Mouse (Mus musculus) induced T-regulatory cell, adult 2 months (primary cell): Measurements from ENCODE around the gene Ddx23.

Experiments used
- DNase-seq: peaks from one replicate; pipeline ENCODE4 v3.0.0-alpha.2; 2012; ENCODE audit warnings: low read depth

Gene Ddx23

GRCm38 (mm10) chr15:98674284-98674993 is 11.7 kb upstream of the Ddx23 start:
- no peak for DNase-seq

GRCm38 (mm10) chr15:98673732-98674131 is 11.0 kb upstream of the Ddx23 start:
- no peak for DNase-seq

- no peak for DNase-seq
These were observed 9.9 kb upstream of the Ddx23 start for GRCm38 (mm10) chr15:98672592-98672991.

- DNase-seq: peak; percentile 67
These were observed 1.6 kb upstream of the Ddx23 start for GRCm38 (mm10) chr15:98664042-98664907.

- peak; percentile 78 for DNase-seq
These were observed 512 bp downstream of the Ddx23 start for GRCm38 (mm10) chr15:98662198-98662566.

- no peak for DNase-seq
These were observed 5.5 kb downstream of the Ddx23 start for GRCm38 (mm10) chr15:98656982-98657751.

GRCm38 (mm10) chr15:98652174-98652573 is 10.5 kb downstream of the Ddx23 start:
- DNase-seq: no peak

- no peak for DNase-seq
These were observed 11.3 kb downstream of the Ddx23 start for GRCm38 (mm10) chr15:98651431-98651830.

- no peak for DNase-seq
These were observed 14.6 kb downstream of the Ddx23 start for GRCm38 (mm10) chr15:98648071-98648470.

- DNase-seq: no peak
These were observed 15.4 kb downstream of the Ddx23 start for GRCm38 (mm10) chr15:98647308-98647707.

- DNase-seq: no peak
These were observed 16.0 kb downstream of the Ddx23 start for GRCm38 (mm10) chr15:98646737-98647136.

GRCm38 (mm10) chr15:98645057-98646026 is 17.4 kb downstream of the Ddx23 start:
- no peak for DNase-seq

- no peak for DNase-seq
These were observed 18.3 kb downstream of the Ddx23 start for GRCm38 (mm10) chr15:98644406-98644805.

GRCm38 (mm10) chr15:98640157-98640556 is 22.5 kb downstream of the Ddx23 start:
- peak; percentile 48 for DNase-seq

- no peak for DNase-seq
These were observed 25.5 kb downstream of the Ddx23 start for GRCm38 (mm10) chr15:98637155-98637554.

GRCm38 (mm10) chr15:98636517-98636916 is 26.2 kb downstream of the Ddx23 start:
- no peak for DNase-seq

GRCm38 (mm10) chr15:98635291-98635841 is 27.3 kb downstream of the Ddx23 start:
- peak; percentile 32 for DNase-seq

- DNase-seq: peak; percentile 78
These were observed 28.1 kb downstream of the Ddx23 start for GRCm38 (mm10) chr15:98634541-98635081.

- DNase-seq: peak; percentile 61
These were observed 28.7 kb downstream of the Ddx23 start for GRCm38 (mm10) chr15:98633822-98634470.

- peak; percentile 46 for DNase-seq
These were observed 29.8 kb downstream of the Ddx23 start for GRCm38 (mm10) chr15:98632921-98633320.
